Mouse (Mus musculus) right cerebral cortex, postnatal 4 days (tissue): ENCODE measurements at regions not wholly inside any gene's neighbourhood (a gene's known extent, or its start where the extent isn't known, plus 50 kb on each side); places are given as distances from the start of the nearest gene placed in this dataset.

Experiments used
- DNase-seq: peaks from one replicate; pipeline ENCODE4 v3.0.0-alpha.2; 2022

GRCm38 (mm10) chr5:126974565-126974964 is 267.0 kb upstream of the Tmem132c start:
- DNase-seq, result no peak

GRCm38 (mm10) chr5:126995577-126995976 is 246.0 kb upstream of the Tmem132c start:
- no peak for DNase-seq

- no peak for DNase-seq
Observed at GRCm38 (mm10) chr5:127014166-127014565, 227.4 kb upstream of the Tmem132c start.

- no peak for DNase-seq
Observed at GRCm38 (mm10) chr5:127016467-127017060, 225.0 kb upstream of the Tmem132c start.

GRCm38 (mm10) chr5:127017971-127018370 is 223.6 kb upstream of the Tmem132c start:
- DNase-seq, result no peak

- no peak for DNase-seq
Observed at GRCm38 (mm10) chr5:127036472-127036871, 205.1 kb upstream of the Tmem132c start.

GRCm38 (mm10) chr5:127057770-127058169 is 183.8 kb upstream of the Tmem132c start:
- DNase-seq, result no peak

- DNase-seq, result no peak
Observed at GRCm38 (mm10) chr5:127074327-127074726, 167.3 kb upstream of the Tmem132c start.
